Mouse (Mus musculus): ENCODE data around the gene Tnxb.
A peak's percentile ranks its signal among the peaks of the same experiment; 100 is the strongest.

DNA sequence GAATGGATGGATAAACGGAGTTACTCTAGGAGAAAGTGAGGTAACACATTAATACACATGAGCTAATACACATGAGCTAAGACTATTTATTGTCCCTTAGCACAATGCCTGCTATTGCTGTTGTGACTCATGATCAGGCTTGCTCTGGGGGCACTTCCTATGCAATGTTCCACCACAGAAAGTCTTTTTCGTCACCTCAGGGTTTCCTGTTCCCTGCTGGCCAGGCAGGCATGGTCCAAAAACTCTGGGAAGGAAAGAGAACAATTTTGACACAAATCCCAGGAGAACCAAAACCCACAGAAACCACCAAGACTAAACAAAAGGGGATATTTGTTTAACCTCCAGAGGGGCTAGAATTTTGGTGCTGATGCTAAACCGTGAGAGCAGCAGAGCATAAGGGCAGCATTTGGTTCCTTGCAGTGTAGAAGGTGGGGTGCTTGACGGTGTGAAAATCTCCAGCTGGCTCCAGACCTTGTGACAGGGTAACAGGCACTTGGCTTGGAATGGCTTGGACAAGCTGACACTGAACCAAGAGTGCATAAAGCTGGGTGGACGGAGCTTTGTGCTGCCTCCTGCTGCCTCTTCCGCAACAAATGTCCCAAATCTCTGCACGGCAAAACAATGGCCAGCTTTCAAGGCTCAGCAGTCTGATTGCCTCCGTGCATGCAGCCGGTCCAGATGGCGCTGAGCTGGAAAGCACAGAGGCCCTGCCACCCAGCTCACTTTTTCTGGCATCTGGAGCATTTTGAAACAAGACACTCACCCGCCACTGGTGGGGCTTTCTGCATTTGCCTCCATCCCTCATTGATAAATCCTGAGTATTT, 29.3 kb upstream of the Tnxb start:
- TF ChIP-seq CTCF (IDR thresholded peaks at IDR 0.05; ENCODE audit: low read depth, low read length) (peak; percentile 20; the same call in 1 of the 2 replicates), POLR2A (IDR thresholded peaks at IDR 0.05; ENCODE audit: extremely low read depth, insufficient read depth, low read length) (no peak)

All from liver, adult 2 months (tissue).